ENCODE assay signal across 24 mouse cellular contexts in the genomic region with DNA sequence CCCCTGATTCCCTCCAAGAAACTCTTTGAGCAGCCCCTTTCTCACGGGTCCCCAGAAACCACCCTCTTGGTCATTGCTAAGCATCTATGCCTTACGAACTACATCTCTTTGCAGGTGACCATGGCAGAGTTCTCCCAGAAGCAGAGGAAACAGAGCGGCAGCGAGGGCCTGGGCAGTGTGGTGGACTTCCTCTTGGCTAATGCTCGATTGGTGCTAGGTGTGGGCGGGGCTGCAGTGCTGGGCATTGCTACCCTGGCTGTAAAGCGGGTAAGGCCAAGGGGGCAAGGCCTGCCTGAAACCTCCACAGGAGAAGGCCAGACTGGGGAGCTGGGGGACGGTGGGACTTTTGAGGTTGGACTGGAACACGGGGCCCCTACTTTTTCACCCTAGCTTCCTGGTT. TPM values are rescaled to one million over a fixed set of nuclear protein-coding genes. Genes with fewer than 3 reads are reported as not detected.
A peak's percentile ranks its signal among the peaks of the same experiment; 100 is the strongest.
DNase-seq lines count a peak whose midpoint lies in the region; ATAC-seq lines count a peak whose summit lies in the region.
"Had no signal": no experiment of that assay in that cellular context is flagged by ENCODE, and none has a peak within 500 bp of the region (broad histone marks: within the 10 kb centered on the region; RNA-seq: fewer than 3 reads in every experiment).

No protein-coding gene starts in this region.

- peaks cover 41% of the 10 kb centered on the region for H3K36me3 ChIP-seq in limb, embryonic 10.5 days
- H3K36me3 ChIP-seq in neural tube, embryonic 15.5 days: peaks cover 34% of the 10 kb centered on the region

- peak; percentile 48 for DNase-seq in gastrocnemius, postnatal 25 days
- no peak for DNase-seq in gastrocnemius, postnatal 4 days (ENCODE audit: low spot score in 2 of 2)
- DNase-seq in lung, postnatal 25 days (ENCODE audit: low spot score): peak; percentile 37
- DNase-seq in lung, postnatal 4 days: no peak
- no peak for DNase-seq in limb, embryonic 10.5 days (ENCODE audit: low spot score)
- no peak for DNase-seq in embryo, embryonic 10.5 days (ENCODE audit: low spot score)
- DNase-seq: adrenal gland, adult 8-10 months; cerebellum, adult 18-20 months; forebrain, postnatal 0 days; heart, postnatal 36 days; kidney, adult 2 months; layer of hippocampus, adult 9-11 months; thymus, postnatal 36 days had no signal

- WGBS in limb, embryonic 10.5 days: 87% methylated on average over 9 of the region's 9 CpGs
- WGBS in neural tube, embryonic 15.5 days: 85% methylated on average over 9 of the region's 9 CpGs

- H3K9ac ChIP-seq in neural tube, embryonic 15.5 days (replicated peaks): 0 out of 2 replicates have a peak overlapping the region, but pooled peaks have one; percentile 2
- H3K9ac ChIP-seq: forebrain, postnatal 0 days; heart, embryonic 15.5 days; hindbrain, embryonic 14.5 days; limb, embryonic 15.5 days; liver, embryonic 15.5 days; midbrain, embryonic 12.5 days; neural tube, embryonic 12.5 days; stomach, embryonic 15.5 days had no signal

- 0 out of 2 replicates have a peak overlapping the region, but pooled peaks have one; percentile 12 for H3K27ac ChIP-seq in limb, embryonic 10.5 days
- H3K27ac ChIP-seq in neural tube, embryonic 15.5 days (replicated peaks): no peak overlapping the region
- H3K27ac ChIP-seq: embryonic facial prominence, embryonic 10.5 days; heart, embryonic 15.5 days; hindbrain, embryonic 14.5 days; kidney, postnatal 0 days; limb, embryonic 15.5 days; liver, embryonic 15.5 days; midbrain, embryonic 12.5 days; neural tube, embryonic 12.5 days; stomach, embryonic 15.5 days had no signal

- ATAC-seq in neural tube, embryonic 15.5 days (ENCODE audit: low FRiP score): no peak
- ATAC-seq: activated CD4-positive, CD25-positive, alpha-beta regulatory T cell, adult 4 months; forebrain, postnatal 0 days had no signal

- no peak overlapping the region for H3K4me3 ChIP-seq in limb, embryonic 10.5 days
- H3K4me3 ChIP-seq in neural tube, embryonic 15.5 days (replicated peaks): no peak overlapping the region
- H3K4me3 ChIP-seq: embryonic facial prominence, embryonic 10.5 days; heart, embryonic 15.5 days; limb, embryonic 15.5 days; liver, embryonic 15.5 days; midbrain, embryonic 12.5 days; neural tube, embryonic 12.5 days; stomach, embryonic 15.5 days had no signal

- H3K9me3 ChIP-seq in limb, embryonic 10.5 days (replicated peaks): no peaks in the 10 kb centered on the region
- no peaks in the 10 kb centered on the region for H3K9me3 ChIP-seq in neural tube, embryonic 15.5 days (replicated peaks)
- H3K9me3 ChIP-seq: embryonic facial prominence, embryonic 10.5 days; heart, embryonic 15.5 days; limb, embryonic 15.5 days; liver, embryonic 15.5 days; midbrain, embryonic 12.5 days; neural tube, embryonic 12.5 days; stomach, embryonic 15.5 days had no signal

- no peaks in the 10 kb centered on the region for H3K27me3 ChIP-seq in limb, embryonic 10.5 days (ENCODE audit: low read depth, poor library complexity, severe bottlenecking)
- no peaks in the 10 kb centered on the region for H3K27me3 ChIP-seq in neural tube, embryonic 15.5 days (replicated peaks)
- H3K27me3 ChIP-seq: heart, embryonic 15.5 days; limb, embryonic 15.5 days; liver, embryonic 15.5 days; midbrain, embryonic 12.5 days; neural tube, embryonic 12.5 days; stomach, embryonic 15.5 days had no signal

- no peak overlapping the region for H3K4me2 ChIP-seq in neural tube, embryonic 15.5 days
- H3K4me2 ChIP-seq: hindbrain, embryonic 14.5 days; limb, embryonic 15.5 days; midbrain, embryonic 12.5 days; neural tube, embryonic 12.5 days; stomach, embryonic 15.5 days had no signal

- H3K4me1 ChIP-seq in limb, embryonic 10.5 days: peaks cover 34% of the 10 kb centered on the region
- H3K4me1 ChIP-seq in neural tube, embryonic 15.5 days: peaks cover 39% of the 10 kb centered on the region

RNA-seq across cellular contexts. Expression of a gene that starts 2.0 kb away (rescaled TPM):
- 10 to 100 TPM; 73.9 to 91.2 TPM for total RNA-seq in gastrocnemius, postnatal 25 days (2021)
- total RNA-seq in gastrocnemius, postnatal 4 days (2021): 10 to 100 TPM; 70.6 to 76.5 TPM
- polyA plus RNA-seq in limb, embryonic 10.5 days (2016; fragmentation: Nextera tagmentation; extraction: Ambion mirVana): 15.2 and 18.2 TPM in 2 replicates
- 23.1 and 25.3 TPM in 2 replicates for polyA plus RNA-seq in neural tube, embryonic 15.5 days (2015; fragmentation: Nextera tagmentation; extraction: Ambion mirVana)

RNA-seq across cellular contexts. Expression of a gene that starts 3.1 kb away (rescaled TPM):
- 10 to 100 TPM; 85.4 to 97.7 TPM for total RNA-seq in gastrocnemius, postnatal 25 days (2021)
- 100 to 1,000 TPM; 104 to 113 TPM for total RNA-seq in gastrocnemius, postnatal 4 days (2021)
- 71.1 and 77.7 TPM in 2 replicates for polyA plus RNA-seq in limb, embryonic 10.5 days (2016; fragmentation: Nextera tagmentation; extraction: Ambion mirVana)
- 68.3 and 73.6 TPM in 2 replicates for polyA plus RNA-seq in neural tube, embryonic 15.5 days (2015; fragmentation: Nextera tagmentation; extraction: Ambion mirVana)

RNA-seq across cellular contexts. Expression of a gene that starts 30.6 kb away (rescaled TPM):
- total RNA-seq in gastrocnemius, postnatal 25 days (2021): 1 to 10 TPM; 8.3 to 9.1 TPM
- total RNA-seq in gastrocnemius, postnatal 4 days (2021): 10 to 100 TPM; 29.7 to 32.0 TPM
- polyA plus RNA-seq in limb, embryonic 10.5 days (2016; fragmentation: Nextera tagmentation; extraction: Ambion mirVana): 120 and 137 TPM in 2 replicates
- 35.0 and 36.4 TPM in 2 replicates for polyA plus RNA-seq in neural tube, embryonic 15.5 days (2015; fragmentation: Nextera tagmentation; extraction: Ambion mirVana)

RNA-seq across cellular contexts. Expression of a gene that starts 47.0 kb away (rescaled TPM):
- 1 to 10 TPM; 3.2 to 3.3 TPM for total RNA-seq in gastrocnemius, postnatal 25 days (2021)
- 10 to 100 TPM in 1 of 2 experiments, 1 to 10 TPM in 1; 9.4 to 10.6 TPM for total RNA-seq in gastrocnemius, postnatal 4 days (2021)
- 30.2 TPM in 2 replicates for polyA plus RNA-seq in limb, embryonic 10.5 days (2016; fragmentation: Nextera tagmentation; extraction: Ambion mirVana)
- polyA plus RNA-seq in neural tube, embryonic 15.5 days (2015; fragmentation: Nextera tagmentation; extraction: Ambion mirVana): 6.7 and 8.6 TPM in 2 replicates

RNA-seq across cellular contexts. Expression of a gene that starts 47.2 kb away (rescaled TPM):
- total RNA-seq in gastrocnemius, postnatal 25 days (2021): 10 to 100 TPM; 13.4 to 15.3 TPM
- total RNA-seq in gastrocnemius, postnatal 4 days (2021): 10 to 100 TPM; 15.9 to 18.0 TPM
- 8.2 and 9.3 TPM in 2 replicates for polyA plus RNA-seq in limb, embryonic 10.5 days (2016; fragmentation: Nextera tagmentation; extraction: Ambion mirVana)
- polyA plus RNA-seq in neural tube, embryonic 15.5 days (2015; fragmentation: Nextera tagmentation; extraction: Ambion mirVana): 4.8 and 5.2 TPM in 2 replicates

Comparison
In these comparisons a context has a peak if more than half of its experiments do, and no peak if none do; other contexts are left out.
1. DNase-seq: peak in gastrocnemius, postnatal 25 days (single experiment) and lung, postnatal 25 days (single experiment); none in gastrocnemius, postnatal 4 days (0 of 2), lung, postnatal 4 days (0 of 2), limb, embryonic 10.5 days (single experiment) and embryo, embryonic 10.5 days (single experiment).